Mouse (Mus musculus) T-helper 2 cell (primary cell): Measurements from ENCODE around the gene Oprm1.

Source experiments
- in situ Hi-C: fragments of 300-600 bp; cut with MboI, MseI; formaldehyde crosslinking; loops from one replicate; pipeline ENCODE4 v1.15.1; 2025; ENCODE audit warnings: high pct_unique_total_duplicates

Gene Oprm1

DNA sequence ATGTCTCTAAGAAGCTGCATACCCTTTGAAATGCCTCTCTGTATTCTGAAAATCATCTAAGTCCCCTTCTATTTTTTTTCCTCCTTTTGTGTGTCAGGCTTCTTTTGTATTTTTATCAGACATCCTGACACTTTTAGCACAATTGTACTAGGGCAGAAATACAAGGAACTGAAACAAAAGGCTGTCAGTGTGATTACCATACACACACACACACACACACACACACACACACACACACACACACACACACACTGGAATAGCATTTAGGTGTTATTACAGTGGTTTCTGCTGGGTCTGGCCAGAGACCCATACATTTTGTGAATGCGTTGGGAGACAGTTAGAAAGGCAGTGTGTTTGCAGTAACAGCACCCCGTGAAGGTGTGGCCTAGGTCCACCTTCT is 275.2 kb downstream of the Oprm1 start:
- in situ Hi-C loops, result no loop called here

- in situ Hi-C loops, result no loop called here
These were observed 277.2 kb downstream of the Oprm1 start for GRCm38 (mm10) chr10:7035547-7035946.

- in situ Hi-C loops, result no loop called here
These were observed 278.9 kb downstream of the Oprm1 start for GRCm38 (mm10) chr10:7037194-7037593.

GRCm38 (mm10) chr10:7041032-7041431 is 282.7 kb downstream of the Oprm1 start:
- in situ Hi-C loops, result no loop called here

GRCm38 (mm10) chr10:7043896-7044295 is 285.6 kb downstream of the Oprm1 start:
- in situ Hi-C loops, result no loop called here

DNA sequence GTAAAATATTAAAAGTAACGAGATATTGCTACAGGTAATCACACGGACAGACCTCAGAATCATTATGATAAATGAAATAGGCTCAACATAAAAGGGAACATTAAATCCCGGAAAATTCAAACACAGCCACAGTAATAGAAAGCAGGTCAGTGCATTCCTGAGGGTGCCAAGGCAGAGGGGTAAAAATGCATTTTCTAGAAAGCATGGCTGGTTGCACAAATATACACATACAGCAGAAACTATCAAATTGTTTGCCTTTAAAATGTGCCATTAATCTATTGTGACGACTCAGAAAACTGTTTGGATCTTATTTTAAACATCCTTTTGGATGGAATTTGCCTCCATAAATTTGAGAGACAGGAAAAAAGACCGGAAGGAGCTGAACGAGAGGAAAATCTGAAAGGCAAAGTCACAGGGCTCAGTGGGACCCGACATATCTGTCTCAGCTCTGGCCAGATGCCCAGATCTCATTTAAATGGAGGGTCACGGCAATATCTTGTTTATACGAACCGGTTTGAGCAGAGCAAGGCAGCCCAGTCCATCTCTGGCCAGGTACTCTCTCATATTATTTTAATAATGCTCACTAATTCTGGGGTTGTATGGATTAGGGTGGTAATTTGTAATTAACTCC is 289.1 kb downstream of the Oprm1 start:
- in situ Hi-C loops, result no loop called here

DNA sequence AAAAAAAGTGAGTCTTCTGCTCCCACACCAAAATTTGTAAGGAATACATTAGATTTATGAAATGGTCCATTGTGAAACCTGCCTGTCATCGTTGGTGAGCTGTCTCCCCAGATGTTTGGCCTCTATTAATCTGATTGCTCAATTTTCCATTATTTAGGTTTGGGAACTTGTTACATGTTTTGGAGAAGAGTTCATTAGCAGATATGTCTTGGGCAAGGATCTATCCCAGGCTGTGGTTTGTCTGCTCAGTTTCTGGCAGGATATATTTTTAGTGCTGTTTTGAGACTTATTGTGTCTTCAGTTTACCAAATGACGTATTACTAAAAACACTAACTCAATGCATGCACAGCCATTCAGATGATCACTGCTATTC is 289.6 kb downstream of the Oprm1 start:
- in situ Hi-C loops, result no loop called here

DNA sequence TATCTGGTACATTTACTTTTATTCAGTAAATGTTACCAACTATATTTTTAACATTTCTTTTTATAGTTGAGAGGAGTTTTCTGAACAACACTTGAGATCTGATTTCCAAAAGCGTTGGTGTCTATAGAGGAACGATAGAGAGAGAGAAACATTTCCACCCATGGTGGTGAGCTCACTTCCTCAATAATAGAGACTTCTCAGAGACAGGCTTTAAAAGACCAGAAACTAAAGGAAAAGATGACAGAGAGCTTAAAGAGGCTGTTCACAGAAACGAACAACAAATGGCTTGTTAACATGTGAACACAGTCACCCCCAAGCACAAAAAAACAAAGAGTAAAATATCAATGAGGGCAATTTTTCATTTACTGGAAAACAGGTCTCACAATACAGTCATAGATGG is 291.6 kb downstream of the Oprm1 start:
- in situ Hi-C loops, result no loop called here

GRCm38 (mm10) chr10:7052315-7053017 is 294.2 kb downstream of the Oprm1 start, which contains the start of gene Ipcef1:
Gene Ipcef1 (minus strand): TSS chr10:7052478.
- in situ Hi-C loops, result no loop called here

DNA sequence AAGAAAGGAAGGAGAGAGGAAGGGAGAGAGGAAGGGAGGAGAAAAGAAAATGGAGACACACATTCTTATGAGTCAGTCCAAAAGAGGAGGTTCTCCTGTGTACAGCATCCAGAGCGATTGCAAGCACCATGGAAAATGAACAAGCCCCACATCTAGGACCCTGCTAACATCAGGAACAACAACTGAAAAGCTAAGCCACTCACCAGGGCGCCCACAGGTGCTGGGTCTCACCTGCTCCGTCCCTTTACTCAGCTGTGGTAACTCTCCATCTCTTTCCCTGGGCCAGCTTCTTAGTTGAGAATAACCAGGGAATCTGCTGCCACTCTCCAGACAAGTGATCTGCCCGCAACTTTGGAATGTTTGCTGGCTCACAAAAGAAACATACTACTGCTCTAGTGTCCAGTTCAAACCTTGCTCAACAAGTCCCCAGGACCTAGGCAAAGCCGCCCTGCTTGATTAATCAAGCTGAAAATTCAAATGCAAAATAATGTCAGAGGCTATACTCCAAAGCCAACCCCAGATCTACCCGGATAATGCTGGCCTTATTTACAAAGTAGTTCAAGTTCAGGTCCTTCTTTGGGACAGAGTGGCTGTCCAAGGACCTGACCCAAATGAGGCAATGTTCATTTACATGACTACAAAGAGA is 296.4 kb downstream of the Oprm1 start:
- in situ Hi-C loops, result no loop called here

GRCm38 (mm10) chr10:7057546-7057945 is 299.2 kb downstream of the Oprm1 start:
- in situ Hi-C loops, result no loop called here

- in situ Hi-C loops, result no loop called here
These were observed 302.0 kb downstream of the Oprm1 start for GRCm38 (mm10) chr10:7060326-7060725.

- in situ Hi-C loops, result no loop called here
These were observed 304.7 kb downstream of the Oprm1 start for GRCm38 (mm10) chr10:7062993-7063392.

- in situ Hi-C loops, result no loop called here
These were observed 305.6 kb downstream of the Oprm1 start for GRCm38 (mm10) chr10:7063752-7064457.

DNA sequence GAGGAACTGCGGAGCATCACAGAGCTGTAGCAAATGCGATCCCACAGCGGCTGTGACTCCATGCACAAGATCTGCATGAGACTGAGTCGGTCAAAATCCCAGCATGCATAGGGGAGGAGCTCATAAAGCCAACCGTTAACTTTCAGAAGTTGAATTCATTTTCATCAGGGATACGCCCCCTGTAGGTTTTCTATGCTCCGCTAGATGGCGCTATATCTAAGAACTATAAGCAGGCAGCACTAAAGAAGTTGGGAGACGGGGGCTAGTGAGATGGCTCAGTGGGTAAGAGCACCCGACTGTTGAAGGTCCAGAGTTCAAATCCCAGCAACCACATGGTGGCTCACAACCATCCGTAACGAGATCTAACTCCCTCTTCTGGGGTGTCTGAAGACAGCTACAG is 310.3 kb downstream of the Oprm1 start:
- in situ Hi-C loops, result no loop called here

GRCm38 (mm10) chr10:7069090-7069489 is 310.8 kb downstream of the Oprm1 start:
- in situ Hi-C loops, result no loop called here

- in situ Hi-C loops, result no loop called here
These were observed 312.0 kb downstream of the Oprm1 start for GRCm38 (mm10) chr10:7070100-7070835.

GRCm38 (mm10) chr10:7070924-7071323 is 312.6 kb downstream of the Oprm1 start:
- in situ Hi-C loops, result no loop called here

DNA sequence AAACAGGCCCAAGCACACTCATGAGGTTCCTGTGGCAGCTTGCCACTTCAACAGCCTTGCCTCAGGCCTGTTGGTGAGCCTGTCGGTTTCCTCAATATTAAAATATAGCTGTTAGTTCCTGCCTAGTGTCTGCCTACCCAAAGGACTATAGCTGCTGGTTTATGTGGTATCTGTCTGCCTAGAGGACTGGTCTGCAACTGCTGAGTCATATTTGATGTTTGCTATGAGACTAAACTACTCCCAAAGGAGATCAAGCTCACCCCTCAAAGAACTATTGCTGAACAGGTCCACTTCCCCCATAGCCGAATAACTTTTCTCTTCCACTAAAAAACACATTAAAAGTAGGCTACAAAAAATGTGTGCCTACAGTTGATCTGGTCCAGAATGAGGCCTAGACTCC is 315.9 kb downstream of the Oprm1 start:
- in situ Hi-C loops, result no loop called here

GRCm38 (mm10) chr10:7075661-7076060 is 317.4 kb downstream of the Oprm1 start:
- in situ Hi-C loops, result no loop called here

DNA sequence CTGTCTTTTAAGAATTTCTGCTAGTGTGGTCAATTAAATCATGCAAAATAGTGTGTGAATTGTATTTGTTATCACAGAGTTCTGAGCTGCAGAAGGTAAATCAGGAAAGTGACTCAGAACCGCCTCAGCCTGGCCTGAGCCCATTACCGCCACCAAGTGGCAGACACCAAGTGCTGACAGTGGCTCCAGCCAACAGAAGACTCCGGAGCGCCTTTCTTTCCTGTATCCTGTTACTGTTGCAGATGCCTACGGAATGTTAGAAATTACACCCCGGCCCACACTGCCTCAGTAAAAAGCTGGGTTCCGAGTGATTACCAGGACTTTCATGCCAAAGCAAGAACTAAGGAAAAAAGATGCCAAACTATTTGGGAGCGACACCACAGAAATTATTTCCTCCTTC is 317.9 kb downstream of the Oprm1 start:
- in situ Hi-C loops, result no loop called here
